Mouse (Mus musculus): ENCODE results near the gene Snx4. TPM values are rescaled to one million over a fixed set of nuclear protein-coding genes. Genes with fewer than 3 reads are reported as not detected.
"Not testable (repeated sequence)": the region's sequence is repeated elsewhere in the genome, so short reads cannot be mapped to it uniquely, and the experiment has no call there.

Snx4 gene
- total RNA-seq (2021) = 10 to 100 TPM; 12.6 to 12.7 TPM
- long read RNA-seq, experiment 1, transcript Snx4-201 (14 exons, 3,161 nt) = major isoform, 14 of 25 reads
- long read RNA-seq, experiment 1, partial matches to known transcripts = 10 of 25 reads
- long read RNA-seq, experiment 1, other reads (novel, unspliced or antisense) = 1 of 25 reads
- long read RNA-seq, experiment 2, transcript Snx4-201 (14 exons, 3,161 nt) = major isoform, 33 of 40 reads
- long read RNA-seq, experiment 2, partial matches to known transcripts = 2 of 40 reads
- long read RNA-seq, experiment 2, other reads (novel, unspliced or antisense) = 5 of 40 reads

DNA sequence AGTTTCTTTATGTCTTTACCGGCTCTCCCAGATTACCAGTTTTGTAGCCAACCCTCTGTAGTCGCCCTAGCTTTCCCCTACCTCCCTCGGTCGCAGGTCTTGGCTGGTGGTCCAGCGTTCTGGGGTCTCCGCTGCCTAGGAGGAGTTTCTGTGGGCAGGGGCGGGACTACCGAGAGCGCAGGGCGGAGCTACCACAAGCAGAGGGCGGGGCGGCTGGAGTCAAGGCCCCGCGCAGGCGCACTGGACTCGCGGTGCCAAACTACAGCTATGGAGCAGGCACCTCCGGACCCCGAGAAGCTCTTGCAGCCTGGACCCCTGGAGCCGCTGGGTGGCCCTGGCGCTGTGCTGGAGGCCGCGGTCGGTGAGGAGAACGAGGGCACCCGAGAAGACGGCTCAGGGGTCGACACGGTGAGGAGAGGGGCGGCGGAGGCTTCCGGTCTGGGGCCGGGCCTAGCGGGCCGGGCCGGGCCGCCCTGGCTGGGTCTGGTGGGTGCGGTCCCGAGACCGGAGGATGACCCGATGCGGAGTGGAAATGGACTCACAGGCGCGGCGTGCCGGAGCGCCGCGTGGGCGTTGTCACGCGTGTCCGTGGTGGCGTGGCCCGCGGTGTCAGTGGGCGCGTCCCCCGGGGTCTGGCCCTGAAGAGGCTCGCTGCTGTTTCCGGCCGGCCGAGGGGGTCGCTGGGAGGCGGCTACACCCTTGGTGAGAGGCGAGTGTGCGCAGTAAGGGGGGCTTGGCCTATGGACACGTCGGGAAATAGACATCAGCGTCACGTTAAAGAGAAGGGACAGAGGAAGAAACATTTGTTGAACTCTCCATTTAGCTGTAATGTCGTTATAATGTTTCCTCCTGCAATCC, at the start of gene Snx4:
Gene Snx4 (plus strand): TSS at position 249 of the 858 bp plus-strand sequence.
- peak; percentile 89 for DNase-seq

DNA sequence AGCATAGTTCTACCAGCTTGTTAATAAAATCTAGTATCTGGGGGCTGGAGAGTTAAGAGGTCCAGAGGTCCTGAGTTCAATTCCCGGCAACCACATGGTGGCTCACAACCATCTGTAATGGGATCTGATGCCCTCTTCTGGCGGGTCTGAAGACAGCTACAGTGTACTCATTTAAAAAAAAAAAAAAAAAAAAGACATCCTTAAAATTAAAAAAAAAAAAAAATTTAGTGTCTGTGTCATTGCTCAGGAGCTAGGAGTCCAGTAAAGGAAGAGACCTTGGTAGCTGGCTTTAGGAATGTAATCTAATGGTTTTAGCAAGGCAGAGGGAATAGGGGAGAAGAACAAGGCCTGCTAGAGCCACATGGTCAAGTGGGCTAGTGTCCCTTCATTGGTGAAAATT, 40.4 kb upstream of the Snx4 start:
- no peak for DNase-seq

- DNase-seq = no peak
Measured at GRCm38 (mm10) chr16:33216313-33217003, 34.8 kb upstream of the Snx4 start.

- DNase-seq = not testable (repeated sequence)
Measured at GRCm38 (mm10) chr16:33217553-33218085, 33.6 kb upstream of the Snx4 start.

GRCm38 (mm10) chr16:33222482-33222881, 28.8 kb upstream of the Snx4 start:
- no peak for DNase-seq

DNA sequence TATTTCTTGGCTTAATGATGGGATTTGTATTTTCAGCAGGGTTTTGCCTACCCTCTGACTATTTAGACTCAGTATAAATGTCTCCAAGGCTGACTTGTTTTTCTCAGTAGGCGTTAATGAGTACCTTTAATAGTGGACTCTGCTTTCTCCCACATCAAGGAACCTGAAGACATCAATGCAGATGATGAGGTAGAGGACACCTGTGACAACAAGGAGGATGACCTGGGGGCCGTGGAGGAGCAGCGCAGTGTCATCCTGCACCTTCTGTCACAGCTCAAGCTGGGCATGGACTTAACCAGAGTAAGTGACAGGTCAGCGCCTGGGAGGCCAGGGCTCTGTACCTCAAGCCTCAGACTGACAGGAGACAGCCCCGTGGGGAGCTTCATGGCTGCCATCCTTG, 26.9 kb upstream of the Snx4 start:
- no peak for DNase-seq

- DNase-seq = no peak
Measured at GRCm38 (mm10) chr16:33234128-33234527, 17.1 kb upstream of the Snx4 start.

DNA sequence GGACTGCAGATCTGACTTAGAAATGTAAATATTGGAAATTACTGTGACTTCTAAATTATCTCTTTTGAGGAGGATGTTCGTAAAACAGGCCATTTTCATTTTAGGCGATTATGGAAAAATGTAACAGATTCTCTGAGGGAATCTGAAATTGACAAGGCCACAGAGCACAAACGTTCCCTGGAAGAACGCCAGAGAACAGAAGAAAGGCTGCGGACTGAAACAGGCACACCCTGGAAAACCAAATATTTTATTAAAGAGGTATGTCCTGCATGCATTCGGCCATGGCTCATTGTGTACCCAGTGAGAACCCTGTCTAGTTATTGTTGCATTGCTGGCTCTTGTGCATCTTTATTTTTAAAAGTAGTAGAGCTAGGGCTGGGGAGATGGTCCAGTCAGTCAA, 15.1 kb upstream of the Snx4 start:
- DNase-seq = no peak

DNA sequence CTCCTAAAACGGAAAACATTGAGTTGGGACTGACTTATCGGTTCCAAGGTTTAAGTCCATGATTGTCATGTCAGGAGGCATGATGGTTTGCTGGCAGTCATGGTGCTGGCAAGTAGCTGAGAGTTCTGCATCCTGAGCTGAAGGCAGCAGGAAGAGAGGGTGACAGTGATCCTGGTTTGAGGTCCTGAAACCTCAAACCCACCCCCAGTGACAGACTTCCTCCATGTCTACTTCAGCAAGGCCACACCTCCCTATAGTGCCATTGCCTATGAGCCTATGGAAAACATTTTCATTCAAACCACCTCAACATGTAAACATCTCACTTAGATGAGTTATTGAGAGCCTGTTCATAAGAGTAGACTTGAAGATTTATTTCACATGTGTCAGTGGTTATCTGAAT, 11.9 kb upstream of the Snx4 start:
- DNase-seq = no peak

DNA sequence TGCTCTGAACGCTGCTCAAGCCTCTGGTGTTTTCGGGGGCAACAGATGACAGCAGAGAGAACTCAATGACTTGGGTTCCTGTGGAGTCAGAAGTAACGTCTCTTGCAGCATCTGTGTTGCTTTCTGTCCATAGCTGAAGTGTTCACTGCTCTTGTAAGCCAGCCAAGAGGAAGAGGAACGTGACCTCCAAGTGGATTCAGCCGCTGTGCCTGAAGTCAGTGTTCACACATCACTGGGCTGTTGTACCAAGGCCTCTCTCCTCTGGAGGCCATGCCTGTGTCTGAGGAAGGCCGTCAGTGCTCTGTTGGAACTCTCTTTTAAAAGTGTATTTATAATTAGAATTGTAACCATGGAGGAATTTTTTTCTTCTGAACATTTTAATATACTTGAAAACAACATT, 9.2 kb upstream of the Snx4 start:
- DNase-seq = no peak

GRCm38 (mm10) chr16:33244136-33244691, 7.0 kb upstream of the Snx4 start:
- DNase-seq = no peak

GRCm38 (mm10) chr16:33244933-33245470, 6.2 kb upstream of the Snx4 start:
- DNase-seq = no peak

DNA sequence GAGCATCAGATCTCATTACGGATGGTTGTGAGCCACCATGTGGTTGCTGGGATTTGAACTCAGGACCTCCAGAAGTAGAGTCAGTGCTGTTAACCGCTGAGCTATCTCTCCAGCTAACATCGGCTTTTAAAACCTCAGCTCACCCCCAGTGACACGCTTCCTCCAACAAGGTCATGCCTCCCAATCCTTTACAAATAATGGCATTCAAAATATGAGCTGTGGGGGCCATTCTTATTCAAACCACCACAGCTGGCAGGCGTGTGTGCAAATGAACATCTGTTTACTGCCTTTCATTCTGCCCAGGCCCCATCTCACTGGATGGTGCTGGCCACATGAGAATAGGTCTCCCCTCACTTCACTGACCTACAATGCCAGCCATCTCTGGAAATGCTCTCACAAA, 4.7 kb upstream of the Snx4 start:
- DNase-seq = no peak

DNA sequence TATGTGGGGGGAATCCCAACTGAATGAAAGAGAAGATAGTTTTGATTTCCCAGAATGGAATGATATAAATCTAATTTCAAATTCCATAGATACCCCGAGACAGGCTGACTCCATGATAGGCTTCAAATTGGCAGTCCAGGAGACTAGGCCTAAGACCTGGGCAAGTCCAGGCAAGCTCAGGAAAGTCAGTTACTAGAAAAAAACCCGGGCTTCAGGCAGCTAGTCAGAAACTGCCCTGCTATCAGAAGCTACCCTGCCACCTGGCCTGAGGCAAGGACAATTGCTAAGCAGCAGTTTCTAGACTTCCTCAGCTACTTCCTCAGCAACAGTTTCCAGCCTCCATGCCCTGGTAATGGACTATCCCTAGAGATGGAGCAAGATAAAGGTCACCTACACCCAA, 4.2 kb upstream of the Snx4 start:
- no peak for DNase-seq

DNA sequence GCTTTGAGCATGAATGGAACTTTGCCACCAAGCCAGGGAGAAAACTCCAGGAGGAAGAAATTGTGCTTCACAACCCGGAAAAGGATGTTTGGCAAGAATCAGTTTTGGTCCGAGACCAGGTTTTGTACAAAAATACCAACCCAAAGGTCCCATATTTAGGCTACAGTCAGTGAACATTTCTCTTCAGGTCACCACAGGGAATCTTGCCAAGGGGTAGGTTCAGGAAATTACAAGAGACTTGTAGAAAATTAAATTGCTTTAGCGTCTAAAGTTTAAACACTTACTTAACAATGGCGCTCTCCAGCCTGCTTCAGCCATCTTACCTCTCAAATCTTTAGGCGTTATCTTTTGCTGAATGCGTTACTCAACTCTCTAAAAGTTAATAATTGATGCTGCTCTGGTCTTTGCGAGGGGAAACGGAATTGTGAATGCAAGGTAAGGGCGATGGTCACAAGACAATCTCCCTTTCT, 556 bp upstream of the Snx4 start:
- DNase-seq = no peak

GRCm38 (mm10) chr16:33255601-33256000, 4.4 kb downstream of the Snx4 start:
- DNase-seq = no peak

- DNase-seq = no peak
Measured at GRCm38 (mm10) chr16:33258530-33258929, 7.3 kb downstream of the Snx4 start.

GRCm38 (mm10) chr16:33259824-33260223, 8.6 kb downstream of the Snx4 start:
- DNase-seq = no peak

DNA sequence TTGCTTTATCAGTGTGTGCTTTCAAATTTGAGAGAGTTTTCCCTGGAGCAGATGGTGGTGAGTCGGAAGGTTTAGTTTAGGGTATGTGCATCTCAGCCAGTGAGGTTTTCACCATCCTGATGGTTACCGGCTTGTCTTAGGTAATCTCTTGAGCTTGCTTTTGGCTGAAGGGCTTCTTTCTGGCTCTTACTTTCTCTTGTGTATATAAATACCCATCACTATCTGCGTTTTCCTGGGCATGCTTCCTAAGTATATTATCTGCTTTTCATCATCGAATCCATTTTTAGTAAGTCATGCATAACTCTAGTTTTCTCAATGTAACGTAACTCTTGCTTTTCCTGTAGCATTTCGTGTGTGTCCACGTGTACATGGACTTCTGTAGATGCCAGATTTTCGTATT, 9.6 kb downstream of the Snx4 start:
- no peak for DNase-seq

DNA sequence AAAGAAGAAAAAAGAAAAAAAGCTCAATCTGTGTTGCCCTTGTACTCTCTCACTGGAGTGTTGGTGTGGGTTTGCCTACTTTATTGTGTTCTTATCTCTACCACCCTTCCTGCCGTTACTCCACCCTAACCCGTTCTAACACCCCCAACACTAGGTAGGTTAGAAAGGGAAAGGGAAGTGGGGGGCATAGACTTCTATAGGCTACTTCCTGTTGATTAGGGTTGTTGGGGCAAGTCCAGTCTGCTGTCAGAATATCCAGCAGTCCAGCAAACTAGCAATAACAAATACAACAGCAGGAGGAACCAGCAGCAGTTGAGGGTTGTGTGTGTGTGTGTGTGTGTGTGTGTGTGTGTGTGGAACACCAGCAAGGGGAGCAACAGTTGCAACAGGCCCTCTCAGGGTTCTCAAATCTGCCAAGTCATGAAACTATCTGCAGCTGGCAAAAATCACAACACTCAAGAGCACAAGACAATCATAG, 10.4 kb downstream of the Snx4 start:
- DNase-seq = no peak

- no peak for DNase-seq
Measured at GRCm38 (mm10) chr16:33262096-33262495, 10.9 kb downstream of the Snx4 start.
